Mouse (Mus musculus): ENCODE results near the gene Ccdc172.

The Ccdc172 gene

GRCm38 (mm10) chr19:58572429-58573071 is 60.8 kb downstream of the Ccdc172 start:
- DNase-seq, result no peak

GRCm38 (mm10) chr19:58573072-58573438 is 61.3 kb downstream of the Ccdc172 start:
- no peak for DNase-seq

GRCm38 (mm10) chr19:58582018-58582417 is 70.2 kb downstream of the Ccdc172 start:
- DNase-seq, result no peak

DNA sequence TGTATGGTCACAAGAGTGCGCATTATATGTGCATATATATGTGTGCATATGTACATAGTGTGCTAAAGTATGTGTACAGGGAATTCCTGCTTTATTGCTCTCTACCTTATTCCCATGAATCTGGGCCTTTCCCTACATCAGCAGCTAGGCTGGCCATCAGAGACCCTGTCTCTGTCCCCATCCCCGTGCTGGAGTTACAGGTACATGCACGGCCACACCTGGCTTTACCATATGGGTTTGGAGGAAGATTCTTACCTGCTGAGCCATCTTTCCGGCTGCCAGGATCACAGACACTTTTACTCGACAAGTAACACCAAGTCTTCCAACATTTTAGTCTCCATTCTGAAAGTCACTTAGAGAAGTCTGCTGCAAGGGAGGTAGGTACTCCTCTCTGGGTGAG is 71.2 kb downstream of the Ccdc172 start:
- no peak for DNase-seq

- DNase-seq, result no peak
These were observed 74.3 kb downstream of the Ccdc172 start for GRCm38 (mm10) chr19:58586046-58586445.

- DNase-seq, result peak; percentile 61
These were observed 78.6 kb downstream of the Ccdc172 start for GRCm38 (mm10) chr19:58590251-58590936.

- DNase-seq, result no peak
These were observed 88.6 kb downstream of the Ccdc172 start for GRCm38 (mm10) chr19:58600381-58600780.
